Mouse (Mus musculus): Measurements from ENCODE around the gene Sox10. TPM values are rescaled to one million over a fixed set of nuclear protein-coding genes. Genes with fewer than 3 reads are reported as not detected.
A peak's percentile ranks its signal among the peaks of the same experiment; 100 is the strongest.

The Sox10 gene
- polyA plus RNA-seq, 1 experiment from 2014 or later, result 3.6 TPM

- TF ChIP-seq EP300 (optimal IDR thresholded peaks at IDR 0.05) (no peak), CTCF (IDR thresholded peaks at IDR 0.05; ENCODE audit: low read depth) (no peak)
- Histone ChIP-seq H3K4me1 (replicated peaks; ENCODE audit: control insufficient read depth, insufficient read depth) (no peaks in the 10 kb centered on the region), H3K9me3 (ENCODE audit: control insufficient read depth, low read length) (no peaks in the 10 kb centered on the region), H3K27me3 (ENCODE audit: control insufficient read depth, insufficient read depth, low read length) (peaks cover 6% of the 10 kb centered on the region; the same call in 1 of the 2 replicates), H3K4me2 (replicated peaks; ENCODE audit: low read depth) (no peak overlapping the region), H3K4me3 (ENCODE audit: low read depth, low read length) (no peak overlapping the region), H3K27ac (replicated peaks) (no peak overlapping the region), H3K36me3 (ENCODE audit: control insufficient read depth, insufficient read depth, low read length) (no peaks in the 10 kb centered on the region), H3K9ac (ENCODE audit: low read length) (no peak overlapping the region)
- ATAC-seq (ENCODE audit: low FRiP score, low TSS enrichment) (no peak), DNase-seq (ENCODE audit: low spot score) (no peak)
- WGBS, result 57% methylated on average over 8 of the region's 8 CpGs
Observed at GRCm38 (mm10) chr15:79166712-79167111, 1.7 kb upstream of the Sox10 start.

- no peaks in the 10 kb centered on the region for H3K36me3 ChIP-seq (ENCODE audit: control insufficient read depth, insufficient read depth, low read length)
- peaks cover 6% of the 10 kb centered on the region; the same call in 1 of the 2 replicates for H3K27me3 ChIP-seq (ENCODE audit: control insufficient read depth, insufficient read depth, low read length)
- no peaks in the 10 kb centered on the region for H3K4me1 ChIP-seq (replicated peaks; ENCODE audit: control insufficient read depth, insufficient read depth)
- DNase-seq (ENCODE audit: low spot score) (no peak), ATAC-seq (ENCODE audit: low FRiP score, low TSS enrichment) (no peak)
- TF ChIP-seq EP300 (optimal IDR thresholded peaks at IDR 0.05) (no peak), CTCF (IDR thresholded peaks at IDR 0.05; ENCODE audit: low read depth) (no peak)
- 17% methylated on average over 15 of the region's 15 CpGs for WGBS
- H3K27ac ChIP-seq (replicated peaks), result no peak overlapping the region
- no peaks in the 10 kb centered on the region for H3K9me3 ChIP-seq (ENCODE audit: control insufficient read depth, low read length)
- H3K9ac ChIP-seq (ENCODE audit: low read length), result no peak overlapping the region
- peak overlapping the region; percentile 18; the same call in 1 of the 2 replicates for H3K4me3 ChIP-seq (ENCODE audit: low read depth, low read length)
- no peak overlapping the region for H3K4me2 ChIP-seq (replicated peaks; ENCODE audit: low read depth)
Observed at GRCm38 (mm10) chr15:79164251-79164650, 789 bp downstream of the Sox10 start.

GRCm38 (mm10) chr15:79162822-79163221 is 2.2 kb downstream of the Sox10 start:
- no peak overlapping the region for H3K4me2 ChIP-seq (replicated peaks; ENCODE audit: low read depth)
- H3K4me1 ChIP-seq (replicated peaks; ENCODE audit: control insufficient read depth, insufficient read depth), result no peaks in the 10 kb centered on the region
- peak overlapping the region; percentile 18; the same call in 1 of the 2 replicates for H3K4me3 ChIP-seq (ENCODE audit: low read depth, low read length)
- WGBS, result 37% methylated on average over 14 of the region's 14 CpGs
- peaks cover 6% of the 10 kb centered on the region; the same call in 1 of the 2 replicates for H3K27me3 ChIP-seq (ENCODE audit: control insufficient read depth, insufficient read depth, low read length)
- DNase-seq (ENCODE audit: low spot score), result no peak
- no peak overlapping the region for H3K27ac ChIP-seq (replicated peaks)
- no peaks in the 10 kb centered on the region for H3K9me3 ChIP-seq (ENCODE audit: control insufficient read depth, low read length)
- TF ChIP-seq CTCF (IDR thresholded peaks at IDR 0.05; ENCODE audit: low read depth) (peak; percentile 46), EP300 (optimal IDR thresholded peaks at IDR 0.05) (no peak)
- no peaks in the 10 kb centered on the region for H3K36me3 ChIP-seq (ENCODE audit: control insufficient read depth, insufficient read depth, low read length)
- no peak for ATAC-seq (ENCODE audit: low FRiP score, low TSS enrichment)
- H3K9ac ChIP-seq (ENCODE audit: low read length), result no peak overlapping the region

- no peak overlapping the region for H3K4me3 ChIP-seq (ENCODE audit: low read depth, low read length)
- H3K27me3 ChIP-seq (ENCODE audit: control insufficient read depth, insufficient read depth, low read length), result peaks cover 6% of the 10 kb centered on the region; the same call in 1 of the 2 replicates
- H3K27ac ChIP-seq (replicated peaks), result no peak overlapping the region
- H3K4me1 ChIP-seq (replicated peaks; ENCODE audit: control insufficient read depth, insufficient read depth), result no peaks in the 10 kb centered on the region
- no peak overlapping the region for H3K4me2 ChIP-seq (replicated peaks; ENCODE audit: low read depth)
- TF ChIP-seq EP300 (optimal IDR thresholded peaks at IDR 0.05) (no peak), CTCF (IDR thresholded peaks at IDR 0.05; ENCODE audit: low read depth) (no peak)
- WGBS, result 61% methylated on average over 7 of the region's 7 CpGs
- DNase-seq (ENCODE audit: low spot score) (no peak), ATAC-seq (ENCODE audit: low FRiP score, low TSS enrichment) (no peak)
- H3K9ac ChIP-seq (ENCODE audit: low read length), result no peak overlapping the region
- H3K36me3 ChIP-seq (ENCODE audit: control insufficient read depth, insufficient read depth, low read length), result no peaks in the 10 kb centered on the region
- H3K9me3 ChIP-seq (ENCODE audit: control insufficient read depth, low read length), result no peaks in the 10 kb centered on the region
Observed at GRCm38 (mm10) chr15:79162301-79162700, 2.7 kb downstream of the Sox10 start.

- 27% methylated on average over 3 of the region's 3 CpGs for WGBS
- Histone ChIP-seq H3K27ac (replicated peaks) (no peak overlapping the region), H3K4me3 (ENCODE audit: low read depth, low read length) (no peak overlapping the region), H3K27me3 (ENCODE audit: control insufficient read depth, insufficient read depth, low read length) (no peaks in the 10 kb centered on the region), H3K4me2 (replicated peaks; ENCODE audit: low read depth) (no peak overlapping the region), H3K9ac (ENCODE audit: low read length) (no peak overlapping the region), H3K4me1 (replicated peaks; ENCODE audit: control insufficient read depth, insufficient read depth) (no peaks in the 10 kb centered on the region), H3K9me3 (ENCODE audit: control insufficient read depth, low read length) (no peaks in the 10 kb centered on the region), H3K36me3 (ENCODE audit: control insufficient read depth, insufficient read depth, low read length) (peaks cover 9% of the 10 kb centered on the region; the same call in 1 of the 2 replicates)
- ATAC-seq (ENCODE audit: low FRiP score, low TSS enrichment) (no peak), DNase-seq (ENCODE audit: low spot score) (no peak)
- TF ChIP-seq EP300 (optimal IDR thresholded peaks at IDR 0.05) (no peak), CTCF (IDR thresholded peaks at IDR 0.05; ENCODE audit: low read depth) (no peak)
Observed at GRCm38 (mm10) chr15:79155572-79155971, 9.5 kb downstream of the Sox10 start.

- TF ChIP-seq CTCF (IDR thresholded peaks at IDR 0.05; ENCODE audit: low read depth), result no peak
- TF ChIP-seq EP300 (optimal IDR thresholded peaks at IDR 0.05), result no peak
- DNase-seq (ENCODE audit: low spot score), result no peak
- H3K36me3 ChIP-seq (ENCODE audit: control insufficient read depth, insufficient read depth, low read length), result peaks cover 16% of the 10 kb centered on the region
- no peaks in the 10 kb centered on the region for H3K4me1 ChIP-seq (replicated peaks; ENCODE audit: control insufficient read depth, insufficient read depth)
- no peak overlapping the region for H3K27ac ChIP-seq (replicated peaks)
- H3K9ac ChIP-seq (ENCODE audit: low read length), result no peak overlapping the region
- 60% methylated on average over 6 of the region's 6 CpGs for WGBS
- H3K4me3 ChIP-seq (ENCODE audit: low read depth, low read length), result no peak overlapping the region
- H3K4me2 ChIP-seq (replicated peaks; ENCODE audit: low read depth), result no peak overlapping the region
- H3K9me3 ChIP-seq (ENCODE audit: control insufficient read depth, low read length), result no peaks in the 10 kb centered on the region
- ATAC-seq (ENCODE audit: low FRiP score, low TSS enrichment), result no peak
- H3K27me3 ChIP-seq (ENCODE audit: control insufficient read depth, insufficient read depth, low read length), result no peaks in the 10 kb centered on the region
Observed at GRCm38 (mm10) chr15:79152709-79153108, 12.3 kb downstream of the Sox10 start.
